Mouse (Mus musculus) forebrain, embryonic 13.5 days (tissue): ENCODE measurements at regions not wholly inside any gene's neighbourhood (a gene's known extent, or its start where the extent isn't known, plus 50 kb on each side); places are given as distances from the start of the nearest gene placed in this dataset.

Experiments used
- ATAC-seq: fragments of 200-750 bp; cut with Nextera tagmentation; 2 replicates; pipeline ENCODE4 v1.8.0; 2017
- H3K27ac ChIP-seq: fragments of 300-500 bp; sonication (generic); 2 replicates; pipeline ENCODE4 v1.5.1; 2015; ENCODE audit warnings: inconsistent platforms, mild to moderate bottlenecking, moderate library complexity
- H3K27me3 ChIP-seq: fragments of 300-500 bp; sonication (generic); 2 replicates; pipeline ENCODE4 v1.6.1; 2015; ENCODE audit warnings: mild to moderate bottlenecking, inconsistent platforms
- H3K36me3 ChIP-seq: fragments of 300-500 bp; sonication (generic); 2 replicates; pipeline ENCODE4 v1.6.1; 2015; ENCODE audit warnings: mild to moderate bottlenecking, inconsistent platforms; ENCODE audit not compliant: poor library complexity, severe bottlenecking
- H3K4me1 ChIP-seq: fragments of 300-500 bp; sonication (generic); 2 replicates; pipeline ENCODE4 v1.6.1; 2015; ENCODE audit warnings: inconsistent platforms
- H3K4me2 ChIP-seq: fragments of 300-500 bp; sonication (generic); 2 replicates; pipeline ENCODE4 v1.6.1; 2015; ENCODE audit warnings: inconsistent platforms, mild to moderate bottlenecking, moderate library complexity
- H3K4me3 ChIP-seq: fragments of 300-500 bp; sonication (generic); 2 replicates; pipeline ENCODE4 v1.5.1; 2015; ENCODE audit warnings: mild to moderate bottlenecking, inconsistent platforms
- H3K9ac ChIP-seq: fragments of 300-500 bp; sonication (generic); 2 replicates; pipeline ENCODE4 v1.6.1; 2015; ENCODE audit warnings: mild to moderate bottlenecking, inconsistent platforms
- H3K9me3 ChIP-seq: fragments of 300-500 bp; sonication (generic); replicated peaks from 2 replicates; pipeline ENCODE4 v1.6.1; 2016; ENCODE audit warnings: inconsistent platforms
- WGBS: fragments of 180-500 bp; shearing (Covaris S2); methylation state at CpG from one replicate; pipeline ENCODE4 v1.1.7; 2015; 5-methylcytosine and 5-hydroxymethylcytosine counted together

DNA sequence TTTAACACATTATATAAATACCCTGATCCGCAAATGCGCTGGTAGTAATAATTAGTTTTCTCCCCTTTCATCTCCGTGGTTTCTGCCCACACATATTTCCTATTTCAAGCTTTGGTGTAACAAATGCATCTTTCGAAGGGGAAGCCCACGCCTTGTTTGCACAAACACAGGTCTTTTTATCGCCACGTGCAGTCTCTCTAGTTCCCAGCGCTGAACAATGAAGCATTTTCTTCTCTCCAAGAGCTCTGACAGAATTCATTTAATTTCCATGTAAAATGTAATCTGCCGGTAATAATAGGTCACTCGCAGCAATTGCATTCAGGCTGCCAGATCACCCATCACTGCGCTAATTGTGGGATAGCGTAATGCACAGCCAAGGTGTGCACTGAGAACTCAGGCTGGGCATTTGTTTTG lies 503.1 kb upstream of the Cdh11 start:
- ATAC-seq: peak; percentile 59; the same call in 1 of the 2 replicates
- Histone ChIP-seq H3K9me3 (no peaks in the 10 kb centered on the region), H3K36me3 (no peaks in the 10 kb centered on the region), H3K4me2 (peak overlapping the region; percentile 33), H3K4me1 (peaks cover 13% of the 10 kb centered on the region), H3K9ac (no peak overlapping the region), H3K27ac (no peak overlapping the region), H3K27me3 (peaks cover 35% of the 10 kb centered on the region), H3K4me3 (no peak overlapping the region)
- WGBS: 22% methylated on average over 12 of the region's 12 CpGs

- no peak for ATAC-seq
- 65% methylated on average over 2 of the region's 2 CpGs for WGBS
- H3K4me2 ChIP-seq: no peak overlapping the region
- H3K9me3 ChIP-seq: no peaks in the 10 kb centered on the region
- H3K27me3 ChIP-seq: peaks cover 35% of the 10 kb centered on the region
- H3K4me1 ChIP-seq: peaks cover 13% of the 10 kb centered on the region
- no peak overlapping the region for H3K27ac ChIP-seq
- no peak overlapping the region for H3K9ac ChIP-seq
- H3K4me3 ChIP-seq: no peak overlapping the region
- H3K36me3 ChIP-seq: no peaks in the 10 kb centered on the region
Observed at GRCm38 (mm10) chr8:103292896-103293295, 507.5 kb upstream of the Cdh11 start.

DNA sequence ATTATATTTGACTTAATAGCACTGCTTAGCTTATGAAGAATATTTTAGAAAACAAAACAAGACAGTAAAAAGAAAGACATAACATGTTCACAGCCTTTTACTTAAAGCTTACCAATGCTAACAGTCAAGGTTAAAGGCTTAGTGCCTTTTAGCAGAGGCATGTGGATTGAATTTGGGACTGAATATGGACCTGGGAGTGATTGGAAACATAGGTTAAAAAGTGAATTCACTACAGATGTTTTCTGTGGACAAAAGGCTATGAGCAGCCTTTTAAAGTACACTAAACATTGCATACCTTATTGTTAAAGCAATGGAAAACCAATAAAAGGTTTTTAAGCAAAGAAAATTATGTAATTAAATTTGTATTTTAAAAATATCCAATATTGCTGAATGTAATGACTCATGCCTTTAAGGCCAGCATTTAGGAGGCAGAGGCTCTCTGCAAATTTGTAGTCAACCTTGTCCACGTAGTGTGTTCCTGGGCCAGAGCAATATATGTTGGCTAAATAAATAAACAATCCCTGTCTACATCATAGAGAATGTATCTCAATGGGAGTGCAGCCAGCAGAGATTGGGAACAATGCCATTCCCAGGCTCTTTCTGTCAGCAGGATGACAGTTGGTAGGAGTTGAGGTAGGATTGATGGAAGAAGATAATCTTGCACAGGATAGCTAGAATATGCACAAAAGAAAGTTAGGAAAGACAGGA lies 521.2 kb upstream of the Cdh11 start:
- no peak for ATAC-seq

GRCm38 (mm10) chr8:103313576-103313975 lies 528.1 kb upstream of the Cdh11 start:
- Histone ChIP-seq H3K4me2 (no peak overlapping the region), H3K27ac (no peak overlapping the region), H3K27me3 (peaks cover 80% of the 10 kb centered on the region), H3K9me3 (no peaks in the 10 kb centered on the region), H3K4me1 (peaks cover 12% of the 10 kb centered on the region), H3K4me3 (no peak overlapping the region), H3K36me3 (no peaks in the 10 kb centered on the region), H3K9ac (no peak overlapping the region)
- WGBS: 0% methylated on average over 1 of the region's 1 CpGs
- no peak for ATAC-seq

More for the DNA sequence above, 521.2 kb upstream of the Cdh11 start:
- no peak overlapping the region for H3K4me2 ChIP-seq
- H3K36me3 ChIP-seq: no peaks in the 10 kb centered on the region
- H3K4me3 ChIP-seq: no peak overlapping the region
- no peak overlapping the region for H3K27ac ChIP-seq
- peaks cover 47% of the 10 kb centered on the region for H3K27me3 ChIP-seq
- H3K4me1 ChIP-seq: no peaks in the 10 kb centered on the region
- H3K9ac ChIP-seq: no peak overlapping the region
- no peaks in the 10 kb centered on the region for H3K9me3 ChIP-seq
- WGBS: 79% methylated on average over 1 of the region's 1 CpGs

DNA sequence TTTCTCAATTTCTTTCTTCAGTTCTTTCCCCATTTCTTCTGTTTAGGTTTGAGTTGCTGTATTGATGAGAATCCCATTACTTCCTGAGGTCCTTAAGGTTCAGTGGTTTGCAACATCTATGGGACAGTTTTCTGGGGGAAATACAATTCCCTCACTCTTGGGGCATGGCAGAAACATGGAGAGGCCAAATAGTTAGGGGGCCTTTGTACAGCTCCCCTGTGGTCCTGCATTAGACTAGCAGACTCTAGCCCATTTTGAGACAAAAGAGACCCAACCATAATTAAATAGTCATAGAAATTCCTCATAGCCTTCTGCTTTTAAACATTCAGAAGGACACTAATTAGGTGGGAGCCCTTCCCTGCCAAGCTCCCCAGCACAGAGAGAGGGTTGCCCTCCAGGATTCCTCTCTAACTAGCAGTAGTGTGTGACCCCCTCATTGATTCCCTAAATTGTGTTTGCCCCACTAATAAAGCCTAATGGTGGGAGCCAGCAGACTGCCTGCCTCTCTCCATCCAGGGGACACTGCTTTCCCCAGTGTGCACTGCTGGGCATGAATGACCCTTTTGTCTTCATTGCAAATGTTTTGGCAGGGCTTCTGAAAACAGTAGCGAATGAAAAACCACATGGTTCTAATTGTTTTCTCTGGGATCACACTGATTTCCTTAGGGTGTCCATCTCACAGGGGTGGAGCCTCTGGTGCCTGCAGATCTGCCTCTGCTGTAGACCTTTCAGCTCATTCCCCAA lies 529.0 kb upstream of the Cdh11 start:
- peak; percentile 98 for ATAC-seq
- H3K9me3 ChIP-seq: no peaks in the 10 kb centered on the region
- no peak overlapping the region for H3K27ac ChIP-seq
- no peak overlapping the region for H3K4me3 ChIP-seq
- H3K4me2 ChIP-seq: no peak overlapping the region
- no peak overlapping the region for H3K9ac ChIP-seq
- peaks cover 12% of the 10 kb centered on the region for H3K4me1 ChIP-seq
- H3K27me3 ChIP-seq: peaks cover 80% of the 10 kb centered on the region
- WGBS: 0% methylated on average over 1 of the region's 1 CpGs
- no peaks in the 10 kb centered on the region for H3K36me3 ChIP-seq

- Histone ChIP-seq H3K27me3 (peaks cover 79% of the 10 kb centered on the region), H3K9me3 (no peaks in the 10 kb centered on the region), H3K4me1 (peaks cover 12% of the 10 kb centered on the region), H3K27ac (no peak overlapping the region), H3K36me3 (no peaks in the 10 kb centered on the region), H3K4me3 (no peak overlapping the region), H3K4me2 (no peak overlapping the region), H3K9ac (no peak overlapping the region)
- ATAC-seq: no peak
- WGBS: 95% methylated on average over 1 of the region's 1 CpGs
Observed at GRCm38 (mm10) chr8:103315742-103316141, 530.3 kb upstream of the Cdh11 start.

DNA sequence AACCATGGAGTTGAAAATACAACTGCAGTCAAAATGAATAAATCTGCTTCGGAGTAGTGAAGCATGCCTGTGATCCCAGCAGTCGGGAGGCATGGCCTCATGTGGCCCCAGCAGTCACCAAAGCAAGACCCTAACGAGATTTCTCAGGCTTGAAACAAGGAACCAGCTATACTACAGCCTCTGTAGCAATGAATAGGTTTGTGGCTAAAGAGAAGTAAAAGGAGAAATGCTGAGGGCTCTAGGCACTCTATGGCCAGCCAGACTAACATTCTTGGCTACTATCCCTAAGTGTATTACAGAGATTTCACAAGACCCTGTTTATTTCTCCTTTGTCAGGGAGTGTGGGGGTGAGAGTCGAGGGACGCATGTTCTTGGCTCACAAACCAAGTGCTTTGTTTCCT lies 531.2 kb upstream of the Cdh11 start:
- no peak overlapping the region for H3K4me3 ChIP-seq
- H3K36me3 ChIP-seq: no peaks in the 10 kb centered on the region
- H3K4me1 ChIP-seq: peaks cover 12% of the 10 kb centered on the region
- 35% methylated on average over 5 of the region's 5 CpGs for WGBS
- H3K4me2 ChIP-seq: no peak overlapping the region
- H3K9ac ChIP-seq: no peak overlapping the region
- no peak for ATAC-seq
- no peaks in the 10 kb centered on the region for H3K9me3 ChIP-seq
- H3K27me3 ChIP-seq: peaks cover 79% of the 10 kb centered on the region
- no peak overlapping the region for H3K27ac ChIP-seq

DNA sequence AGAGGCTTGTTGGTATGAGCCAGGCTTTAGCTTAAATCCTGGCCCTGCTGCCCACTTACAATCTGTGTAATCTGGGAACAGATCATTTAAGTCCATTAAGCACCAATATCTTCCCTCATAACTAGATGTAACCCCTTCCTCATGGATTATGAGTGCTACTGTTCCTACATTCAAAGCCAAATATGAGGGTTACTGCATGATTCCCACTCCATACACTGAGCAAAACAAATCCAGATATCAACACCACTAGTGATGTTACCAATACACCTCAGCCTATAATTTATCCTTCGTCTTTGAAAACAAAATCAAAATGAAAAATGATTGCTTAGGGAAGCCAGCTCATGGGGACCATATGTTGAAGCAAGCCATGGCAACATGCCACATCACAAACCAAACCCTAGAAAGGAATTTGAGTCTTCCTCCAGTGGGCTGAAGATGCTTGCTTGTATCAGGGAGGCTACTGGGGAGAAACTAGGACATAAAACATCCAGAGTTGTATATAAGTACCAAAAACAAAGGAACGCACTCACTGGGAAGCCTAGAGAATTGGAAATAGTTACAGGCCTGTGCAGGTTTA lies 531.8 kb upstream of the Cdh11 start:
- Histone ChIP-seq H3K4me1 (peaks cover 12% of the 10 kb centered on the region), H3K9ac (no peak overlapping the region), H3K27ac (no peak overlapping the region), H3K9me3 (no peaks in the 10 kb centered on the region), H3K27me3 (peaks cover 79% of the 10 kb centered on the region), H3K4me3 (no peak overlapping the region), H3K36me3 (no peaks in the 10 kb centered on the region), H3K4me2 (no peak overlapping the region)
- ATAC-seq: no peak
- WGBS: 88% methylated on average over 2 of the region's 2 CpGs

GRCm38 (mm10) chr8:103324016-103324665 lies 538.7 kb upstream of the Cdh11 start:
- Histone ChIP-seq H3K4me2 (no peak overlapping the region), H3K9me3 (no peaks in the 10 kb centered on the region), H3K4me3 (no peak overlapping the region), H3K9ac (no peak overlapping the region), H3K4me1 (no peaks in the 10 kb centered on the region), H3K36me3 (no peaks in the 10 kb centered on the region), H3K27me3 (peaks cover 60% of the 10 kb centered on the region), H3K27ac (no peak overlapping the region)
- no peak for ATAC-seq

- no peaks in the 10 kb centered on the region for H3K36me3 ChIP-seq
- H3K4me1 ChIP-seq: no peaks in the 10 kb centered on the region
- no peaks in the 10 kb centered on the region for H3K9me3 ChIP-seq
- H3K27me3 ChIP-seq: 0 out of 2 replicates have a peak, but pooled peaks cover under 1% of the 10 kb centered on the region
- no peak overlapping the region for H3K27ac ChIP-seq
- ATAC-seq: no peak
- WGBS: 73% methylated on average over 2 of the region's 2 CpGs
- H3K4me3 ChIP-seq: no peak overlapping the region
- no peak overlapping the region for H3K9ac ChIP-seq
- no peak overlapping the region for H3K4me2 ChIP-seq
Observed at GRCm38 (mm10) chr8:103331415-103331814, 546.0 kb upstream of the Cdh11 start.

- H3K36me3 ChIP-seq: no peaks in the 10 kb centered on the region
- no peak overlapping the region for H3K4me2 ChIP-seq
- no peak overlapping the region for H3K9ac ChIP-seq
- no peak overlapping the region for H3K4me3 ChIP-seq
- no peaks in the 10 kb centered on the region for H3K9me3 ChIP-seq
- WGBS: 95% methylated on average over 3 of the region's 3 CpGs
- no peak overlapping the region for H3K27ac ChIP-seq
- no peak for ATAC-seq
- no peaks in the 10 kb centered on the region for H3K4me1 ChIP-seq
- H3K27me3 ChIP-seq: no peaks in the 10 kb centered on the region
Observed at GRCm38 (mm10) chr8:103337314-103337713, 551.9 kb upstream of the Cdh11 start.

- H3K27ac ChIP-seq: no peak overlapping the region
- no peak overlapping the region for H3K4me2 ChIP-seq
- H3K4me3 ChIP-seq: no peak overlapping the region
- H3K36me3 ChIP-seq: no peaks in the 10 kb centered on the region
- WGBS: 93% methylated on average over 2 of the region's 2 CpGs
- H3K9me3 ChIP-seq: no peaks in the 10 kb centered on the region
- ATAC-seq: no peak
- H3K9ac ChIP-seq: no peak overlapping the region
- no peaks in the 10 kb centered on the region for H3K27me3 ChIP-seq
- no peaks in the 10 kb centered on the region for H3K4me1 ChIP-seq
Observed at GRCm38 (mm10) chr8:103339042-103339441, 553.6 kb upstream of the Cdh11 start.
